Comparison of ENCODE assay signal across 29 mouse cellular contexts in genomic region chr2:20901916-20902315, GRCm38 (mm10).
"Had no signal": no experiment of that assay in that cellular context is flagged by ENCODE, and none has a peak within 500 bp of the region (broad histone marks: within the 10 kb centered on the region; RNA-seq: fewer than 3 reads in every experiment).

No protein-coding gene starts in this region.

- DNase-seq: layer of hippocampus, postnatal 36 days; left cerebral cortex, postnatal 4 days; liver; liver, embryonic 13.5 days; liver, postnatal 0 days; lung, adult 18-20 months; lung, postnatal 14 days; lung, postnatal 4 days; midbrain, embryonic 14.5 days had no signal

- H3K4me3 ChIP-seq: left cerebral cortex, adult 2 months; limb, embryonic 10.5 days; limb, embryonic 12.5 days; limb, embryonic 13.5 days; limb, embryonic 15.5 days; liver, embryonic 12.5 days; liver, embryonic 13.5 days; liver, embryonic 15.5 days; megakaryocyte, embryonic 14.5 days; midbrain, embryonic 10.5 days; midbrain, embryonic 12.5 days; midbrain, embryonic 13.5 days; midbrain, embryonic 15.5 days; myocyte; neural tube, embryonic 12.5 days; neural tube, embryonic 13.5 days had no signal

- H3K4me1 ChIP-seq: limb, embryonic 13.5 days; limb, embryonic 15.5 days; liver, embryonic 13.5 days; liver, embryonic 15.5 days had no signal

- H3K27me3 ChIP-seq: limb, embryonic 12.5 days; limb, embryonic 13.5 days; limb, embryonic 15.5 days; liver, embryonic 12.5 days; liver, embryonic 13.5 days; liver, embryonic 15.5 days; megakaryocyte, embryonic 14.5 days; midbrain, embryonic 12.5 days; midbrain, embryonic 13.5 days; midbrain, embryonic 15.5 days; neural tube, embryonic 12.5 days; neural tube, embryonic 13.5 days had no signal

- H3K27ac ChIP-seq: left cerebral cortex, adult 2 months; limb, embryonic 10.5 days; limb, embryonic 12.5 days; limb, embryonic 13.5 days; limb, embryonic 15.5 days; liver, embryonic 12.5 days; liver, embryonic 13.5 days; liver, embryonic 14.5 days; liver, embryonic 15.5 days; macrophage; midbrain, embryonic 10.5 days; midbrain, embryonic 12.5 days; midbrain, embryonic 13.5 days; midbrain, embryonic 15.5 days; neural tube, embryonic 12.5 days; neural tube, embryonic 13.5 days had no signal

- H3K9ac ChIP-seq: limb, embryonic 12.5 days; limb, embryonic 13.5 days; limb, embryonic 15.5 days; liver, embryonic 12.5 days; liver, embryonic 13.5 days; liver, embryonic 14.5 days; liver, embryonic 15.5 days; liver, postnatal 0 days; midbrain, embryonic 12.5 days; midbrain, embryonic 13.5 days; midbrain, embryonic 15.5 days; neural tube, embryonic 12.5 days; neural tube, embryonic 13.5 days had no signal

- H3K36me3 ChIP-seq: limb, embryonic 10.5 days; limb, embryonic 12.5 days; limb, embryonic 13.5 days; limb, embryonic 15.5 days; midbrain, embryonic 15.5 days had no signal

- H3K9me3 ChIP-seq: limb, embryonic 10.5 days; limb, embryonic 12.5 days; limb, embryonic 13.5 days; limb, embryonic 15.5 days; liver, embryonic 12.5 days; liver, embryonic 13.5 days; liver, embryonic 15.5 days; megakaryocyte, embryonic 14.5 days; midbrain, embryonic 10.5 days; midbrain, embryonic 12.5 days; midbrain, embryonic 13.5 days; midbrain, embryonic 15.5 days; neural tube, embryonic 12.5 days; neural tube, embryonic 13.5 days had no signal

- H3K4me2 ChIP-seq: limb, embryonic 12.5 days; limb, embryonic 13.5 days; limb, embryonic 15.5 days; liver, embryonic 11.5 days; liver, embryonic 12.5 days; liver, embryonic 13.5 days; liver, embryonic 15.5 days; midbrain, embryonic 11.5 days; midbrain, embryonic 12.5 days; midbrain, embryonic 13.5 days; midbrain, embryonic 15.5 days; neural tube, embryonic 12.5 days; neural tube, embryonic 13.5 days had no signal

- ATAC-seq: liver, embryonic 12.5 days; liver, postnatal 0 days; midbrain, embryonic 13.5 days; midbrain, embryonic 15.5 days; midbrain, embryonic 16.5 days had no signal
